Mouse (Mus musculus) forebrain, embryonic 15.5 days (tissue): ENCODE results near the gene Ofd1. TPM values are rescaled to one million over a fixed set of nuclear protein-coding genes. Genes with fewer than 3 reads are reported as not detected.

ENCODE experiments used
- ATAC-seq: fragments of 200-750 bp; cut with Nextera tagmentation; replicated peaks from 2 replicates; pipeline ENCODE4 v1.8.0; 2017; ENCODE audit warnings: mild to moderate bottlenecking, moderate TSS enrichment, moderate library complexity
- H3K27ac ChIP-seq: fragments of 300-500 bp; sonication (generic); replicated peaks from 2 replicates; pipeline ENCODE4 v1.5.1; 2015; ENCODE audit warnings: mild to moderate bottlenecking, inconsistent platforms
- H3K27me3 ChIP-seq: fragments of 300-500 bp; sonication (generic); 2 replicates; pipeline ENCODE4 v1.6.1; 2015; ENCODE audit warnings: inconsistent platforms
- H3K36me3 ChIP-seq: fragments of 300-500 bp; sonication (generic); 2 replicates; pipeline ENCODE4 v1.6.1; 2015; ENCODE audit warnings: mild to moderate bottlenecking, inconsistent platforms
- H3K4me1 ChIP-seq: fragments of 300-500 bp; sonication (generic); 2 replicates; pipeline ENCODE4 v1.6.1; 2015; ENCODE audit warnings: inconsistent platforms
- H3K4me2 ChIP-seq: fragments of 300-500 bp; sonication (generic); replicated peaks from 2 replicates; pipeline ENCODE4 v1.6.1; 2015; ENCODE audit warnings: mild to moderate bottlenecking, inconsistent platforms
- H3K4me3 ChIP-seq: fragments of 300-500 bp; sonication (generic); 2 replicates; pipeline ENCODE4 v1.5.1; 2015; ENCODE audit warnings: mild to moderate bottlenecking, inconsistent platforms
- H3K9ac ChIP-seq: fragments of 300-500 bp; sonication (generic); replicated peaks from 2 replicates; pipeline ENCODE4 v1.6.1; 2015; ENCODE audit warnings: mild to moderate bottlenecking, inconsistent platforms
- H3K9me3 ChIP-seq: fragments of 300-500 bp; sonication (generic); 2 replicates; pipeline ENCODE4 v1.6.1; 2016; ENCODE audit warnings: inconsistent platforms
- WGBS: fragments of 180-500 bp; shearing (Covaris S2); methylation state at CpG from one replicate; pipeline ENCODE4 v1.1.7; 2015; ENCODE audit warnings: mixed read lengths; 5-methylcytosine and 5-hydroxymethylcytosine counted together
- polyA plus RNA-seq: library from polyadenylated mRNA; unstranded; fragments of >200 nt; fragmentation: Nextera tagmentation; extraction: Ambion mirVana; gene quantifications from 2 replicates; pipeline ENCODE4 v1.2.1, GENCODE M21; 2015

The Ofd1 gene
- 7.7 and 7.8 TPM in 2 replicates for polyA plus RNA-seq

DNA sequence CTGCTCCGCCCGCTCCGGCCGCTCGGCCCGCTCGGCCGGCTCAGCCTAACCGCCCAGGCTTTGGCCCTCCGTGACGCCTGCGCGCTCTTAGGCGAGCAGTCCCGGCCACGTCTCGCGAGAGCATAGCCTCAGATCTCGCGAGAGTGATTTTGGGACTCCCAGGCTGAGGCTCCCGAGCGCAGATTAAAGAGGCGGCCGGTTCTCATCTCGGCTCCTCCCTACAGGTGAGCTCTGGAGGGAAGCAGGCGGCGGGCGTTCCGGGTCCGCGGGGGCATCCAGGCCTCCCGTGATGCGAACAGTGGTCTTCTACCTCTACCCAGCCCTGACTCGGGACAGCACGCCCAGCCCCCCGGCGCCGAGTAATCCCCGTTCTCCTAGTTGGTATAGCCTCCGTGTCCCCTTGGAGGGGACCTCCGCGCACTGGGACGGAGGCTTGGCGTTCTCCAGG is at the start of gene Ofd1:
Ofd1 (minus strand) TSS at position 89 of the 448 bp plus-strand sequence.
- WGBS = 15% methylated on average over 44 of the region's 44 CpGs
- ATAC-seq = peak; percentile 99
- peak within 1 kb of the TSS; percentile 64 for H3K4me3 ChIP-seq
- H3K4me2 ChIP-seq = peak within 1 kb of the TSS; percentile 55
- H3K4me1 ChIP-seq = peaks cover 10% of the 10 kb centered on the region
- H3K27ac ChIP-seq = peak within 1 kb of the TSS; percentile 82
- no peaks in the 10 kb centered on the region for H3K36me3 ChIP-seq
- H3K27me3 ChIP-seq = no peaks in the 10 kb centered on the region
- H3K9ac ChIP-seq = peak within 1 kb of the TSS; percentile 78
- no peaks in the 10 kb centered on the region for H3K9me3 ChIP-seq

- peak within 1 kb of the TSS; percentile 44 for H3K4me2 ChIP-seq
- H3K9ac ChIP-seq = peak within 1 kb of the TSS; percentile 71
- peak within 1 kb of the TSS; percentile 64 for H3K4me3 ChIP-seq
- H3K27me3 ChIP-seq = no peaks in the 10 kb centered on the region
- H3K36me3 ChIP-seq = no peaks in the 10 kb centered on the region
- ATAC-seq = peak; percentile 99
- peak within 1 kb of the TSS; percentile 83 for H3K27ac ChIP-seq
- peaks cover 9% of the 10 kb centered on the region for H3K4me1 ChIP-seq
- H3K9me3 ChIP-seq = no peaks in the 10 kb centered on the region
- 23% methylated on average over 39 of the region's 41 CpGs for WGBS
These were observed 39.0 kb upstream of the Ofd1 start, which contains the start of gene Rab9 for GRCm38 (mm10) chrX:166479365-166479983. Gene Rab9, minus strand, starts transcription at chrX:166479867.

DNA sequence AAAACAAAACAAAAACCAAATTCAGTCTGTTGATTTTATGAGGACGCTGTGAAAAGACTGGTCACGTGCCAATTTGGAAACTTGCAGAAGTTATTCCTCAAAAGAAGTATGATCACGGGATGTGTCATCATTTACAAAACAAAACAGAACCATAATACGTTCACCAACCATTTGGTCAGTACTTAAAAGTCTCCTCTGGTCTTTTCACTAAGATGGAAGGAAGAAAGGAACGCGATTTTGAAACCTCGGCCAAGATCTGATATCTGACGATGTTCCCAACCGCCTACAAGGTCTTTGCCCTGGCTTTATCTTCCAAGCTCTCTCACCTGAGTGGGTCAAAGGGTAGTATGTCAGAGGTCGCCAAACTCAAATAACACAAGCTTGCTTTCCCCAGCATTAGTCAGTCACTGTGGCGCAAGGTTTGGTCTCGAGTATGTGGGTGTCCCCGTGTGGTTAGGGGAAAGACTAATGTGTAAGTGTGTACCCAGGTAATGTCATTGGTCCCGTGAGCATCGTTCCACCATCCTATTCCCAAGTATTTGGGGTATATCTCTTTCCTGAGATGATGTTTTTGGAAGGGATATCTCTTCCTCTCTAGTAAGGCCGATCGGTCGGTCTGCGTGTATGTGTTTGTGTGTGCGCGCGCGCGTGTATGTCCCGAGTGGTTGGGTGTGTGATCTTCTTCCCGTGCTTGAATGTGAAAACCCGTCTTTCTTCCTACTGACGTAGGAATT is 38.3 kb upstream of the Ofd1 start:
- Histone ChIP-seq H3K4me3 (peak overlapping the region; percentile 64), H3K27me3 (no peaks in the 10 kb centered on the region), H3K27ac (peak overlapping the region; percentile 83), H3K4me2 (peak overlapping the region; percentile 44), H3K9me3 (no peaks in the 10 kb centered on the region), H3K9ac (peak overlapping the region; percentile 71), H3K4me1 (peaks cover 9% of the 10 kb centered on the region), H3K36me3 (no peaks in the 10 kb centered on the region)
- WGBS = 19% methylated on average over 28 of the region's 28 CpGs
- peak; percentile 57 for ATAC-seq

DNA sequence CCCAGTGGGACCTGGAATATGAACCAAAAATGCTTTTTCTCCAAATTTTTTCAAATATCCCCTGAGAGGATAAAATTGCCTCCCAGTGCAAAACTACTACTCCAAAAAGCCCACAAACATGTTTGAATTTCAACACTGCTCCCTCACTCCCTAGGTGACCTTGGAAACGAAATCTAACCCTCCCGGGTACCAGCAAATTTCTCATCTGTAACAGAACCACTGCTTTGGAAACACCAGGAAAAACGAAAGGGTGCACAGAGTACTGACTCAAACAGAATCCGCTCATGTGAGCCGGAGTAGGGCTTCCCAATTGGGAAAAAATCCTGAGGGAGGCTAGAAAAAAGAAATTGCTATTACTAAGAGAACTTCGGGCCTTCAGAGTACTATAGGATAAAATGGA is 36.9 kb upstream of the Ofd1 start:
- WGBS = 76% methylated on average over 6 of the region's 6 CpGs
- H3K27ac ChIP-seq = no peak overlapping the region
- H3K27me3 ChIP-seq = no peaks in the 10 kb centered on the region
- H3K9me3 ChIP-seq = no peaks in the 10 kb centered on the region
- peak overlapping the region; percentile 19 for H3K4me2 ChIP-seq
- H3K9ac ChIP-seq = no peak overlapping the region
- H3K36me3 ChIP-seq = no peaks in the 10 kb centered on the region
- no peak overlapping the region for H3K4me3 ChIP-seq
- peaks cover 9% of the 10 kb centered on the region for H3K4me1 ChIP-seq
- ATAC-seq = no peak

DNA sequence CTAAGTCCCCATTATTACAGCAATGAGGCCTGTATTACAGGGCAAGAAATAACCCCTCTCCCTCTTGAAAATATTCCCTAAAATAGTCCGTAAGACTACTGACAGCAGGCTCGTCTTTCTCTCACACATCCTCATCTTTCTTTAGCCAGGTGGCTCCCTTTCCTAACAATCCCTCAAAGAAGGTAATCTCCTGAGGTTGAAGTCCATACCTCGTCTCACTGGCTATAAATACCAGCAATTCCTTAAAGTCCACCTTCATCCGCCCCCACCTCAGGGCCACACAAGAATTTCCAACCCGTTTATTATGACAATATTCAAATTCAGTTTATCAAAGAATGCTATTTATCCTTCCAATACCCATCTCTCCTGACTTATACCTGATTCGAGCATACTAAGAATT is 32.1 kb upstream of the Ofd1 start:
- no peak overlapping the region for H3K27ac ChIP-seq
- no peak for ATAC-seq
- H3K4me1 ChIP-seq = peaks cover 5% of the 10 kb centered on the region
- no peak overlapping the region for H3K4me2 ChIP-seq
- H3K27me3 ChIP-seq = no peaks in the 10 kb centered on the region
- no peak overlapping the region for H3K9ac ChIP-seq
- no peaks in the 10 kb centered on the region for H3K9me3 ChIP-seq
- H3K36me3 ChIP-seq = no peaks in the 10 kb centered on the region
- H3K4me3 ChIP-seq = no peak overlapping the region
- WGBS = 86% methylated on average over 6 of the region's 6 CpGs

GRCm38 (mm10) chrX:166468321-166468720 is 27.8 kb upstream of the Ofd1 start:
- Histone ChIP-seq H3K27ac (no peak overlapping the region), H3K27me3 (no peaks in the 10 kb centered on the region), H3K9me3 (no peaks in the 10 kb centered on the region), H3K4me2 (no peak overlapping the region), H3K4me3 (no peak overlapping the region), H3K9ac (no peak overlapping the region), H3K36me3 (no peaks in the 10 kb centered on the region), H3K4me1 (no peaks in the 10 kb centered on the region)
- ATAC-seq = no peak
- 95% methylated on average over 7 of the region's 7 CpGs for WGBS

GRCm38 (mm10) chrX:166455525-166455924 is 15.0 kb upstream of the Ofd1 start:
- Histone ChIP-seq H3K9ac (no peak overlapping the region), H3K36me3 (0 out of 2 replicates have a peak, but pooled peaks cover 3% of the 10 kb centered on the region), H3K4me2 (no peak overlapping the region), H3K4me1 (no peaks in the 10 kb centered on the region), H3K4me3 (no peak overlapping the region), H3K27ac (no peak overlapping the region), H3K9me3 (no peaks in the 10 kb centered on the region), H3K27me3 (no peaks in the 10 kb centered on the region)
- ATAC-seq = no peak
- WGBS = 87% methylated on average over 1 of the region's 1 CpGs

GRCm38 (mm10) chrX:166454331-166454730 is 13.8 kb upstream of the Ofd1 start:
- 78% methylated on average over 3 of the region's 3 CpGs for WGBS
- Histone ChIP-seq H3K4me1 (no peaks in the 10 kb centered on the region), H3K27me3 (no peaks in the 10 kb centered on the region), H3K9me3 (no peaks in the 10 kb centered on the region), H3K9ac (no peak overlapping the region), H3K27ac (no peak overlapping the region), H3K36me3 (0 out of 2 replicates have a peak, but pooled peaks cover 3% of the 10 kb centered on the region), H3K4me2 (no peak overlapping the region), H3K4me3 (no peak overlapping the region)
- ATAC-seq = no peak

DNA sequence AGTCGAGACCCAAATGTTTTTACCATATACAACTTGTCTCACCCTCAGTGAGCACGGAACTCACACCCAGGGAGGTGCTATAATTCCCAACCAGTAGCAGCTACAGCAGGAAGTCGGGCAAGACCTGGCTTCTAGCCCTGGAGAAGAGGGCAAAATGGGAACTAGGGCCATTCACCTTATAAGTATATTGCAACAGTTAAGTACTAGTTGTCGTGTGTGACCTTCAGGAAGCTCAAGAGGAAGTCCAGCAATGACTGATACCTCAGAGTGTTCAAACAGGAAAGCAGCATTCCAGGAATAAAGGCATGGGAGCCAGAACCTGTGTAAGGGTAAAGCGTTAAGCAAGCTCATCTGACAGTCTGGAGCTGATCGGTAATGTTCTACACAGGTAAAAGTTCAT is 13.0 kb upstream of the Ofd1 start:
- H3K27ac ChIP-seq = no peak overlapping the region
- no peaks in the 10 kb centered on the region for H3K9me3 ChIP-seq
- H3K36me3 ChIP-seq = 0 out of 2 replicates have a peak, but pooled peaks cover 3% of the 10 kb centered on the region
- no peak overlapping the region for H3K9ac ChIP-seq
- no peak for ATAC-seq
- H3K27me3 ChIP-seq = no peaks in the 10 kb centered on the region
- H3K4me3 ChIP-seq = no peak overlapping the region
- 84% methylated on average over 6 of the region's 6 CpGs for WGBS
- no peak overlapping the region for H3K4me2 ChIP-seq
- H3K4me1 ChIP-seq = no peaks in the 10 kb centered on the region

- H3K36me3 ChIP-seq = no peaks in the 10 kb centered on the region
- no peak overlapping the region for H3K27ac ChIP-seq
- no peaks in the 10 kb centered on the region for H3K9me3 ChIP-seq
- no peak for ATAC-seq
- H3K4me2 ChIP-seq = no peak overlapping the region
- 86% methylated on average over 3 of the region's 3 CpGs for WGBS
- no peaks in the 10 kb centered on the region for H3K27me3 ChIP-seq
- H3K4me1 ChIP-seq = peaks cover 8% of the 10 kb centered on the region
- H3K4me3 ChIP-seq = no peak overlapping the region
- H3K9ac ChIP-seq = no peak overlapping the region
These were observed 4.0 kb upstream of the Ofd1 start for GRCm38 (mm10) chrX:166444552-166444951.

- WGBS = 15% methylated on average over 31 of the region's 36 CpGs
- peak; percentile 88 for ATAC-seq
- H3K27me3 ChIP-seq = no peaks in the 10 kb centered on the region
These were observed 378 bp downstream of the Ofd1 start, which contains the start of gene Trappc2 for GRCm38 (mm10) chrX:166440036-166440615. Gene Trappc2, plus strand, starts transcription at chrX:166440574.

DNA sequence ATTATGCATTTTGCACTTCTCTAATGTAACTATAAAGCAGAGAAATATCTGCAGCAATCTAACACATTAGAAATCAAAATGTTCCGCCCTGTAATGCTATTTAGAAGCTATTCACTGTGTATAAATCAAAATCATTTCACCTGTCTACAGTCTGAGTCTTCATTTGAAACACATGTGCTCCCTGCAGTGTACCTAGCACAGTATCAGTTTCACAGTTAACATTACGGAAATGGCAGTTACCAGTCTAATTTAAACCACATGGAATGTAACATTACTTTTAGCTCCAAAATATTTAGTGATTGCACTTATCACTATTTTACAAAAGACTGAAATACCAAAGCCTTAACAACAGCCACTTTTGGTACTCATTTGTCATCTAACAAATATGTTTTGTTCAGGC is 5.7 kb downstream of the Ofd1 start:
- no peak for ATAC-seq
- Histone ChIP-seq H3K4me3 (no peak overlapping the region), H3K9me3 (no peaks in the 10 kb centered on the region), H3K27ac (no peak overlapping the region), H3K4me2 (no peak overlapping the region), H3K27me3 (no peaks in the 10 kb centered on the region), H3K9ac (no peak overlapping the region), H3K36me3 (no peaks in the 10 kb centered on the region), H3K4me1 (0 out of 2 replicates have a peak, but pooled peaks cover 4% of the 10 kb centered on the region)
- WGBS = 86% methylated on average over 2 of the region's 2 CpGs

More at GRCm38 (mm10) chrX:166440036-166440615, 378 bp downstream of the Ofd1 start, which contains the start of gene Trappc2:
- Histone ChIP-seq H3K9ac (peak within 1 kb of the TSS; percentile 78), H3K4me3 (peak within 1 kb of the TSS; percentile 64), H3K27ac (peak within 1 kb of the TSS; percentile 82), H3K4me2 (peak within 1 kb of the TSS; percentile 55), H3K36me3 (no peaks in the 10 kb centered on the region), H3K4me1 (peaks cover 10% of the 10 kb centered on the region), H3K9me3 (no peaks in the 10 kb centered on the region)
